Mouse (Mus musculus) brain, embryonic 14.5 days (tissue): Measurements from ENCODE around the gene Camkk2. TPM values are rescaled to one million over a fixed set of nuclear protein-coding genes. Genes with fewer than 3 reads are reported as not detected.
A peak's percentile ranks its signal among the peaks of the same experiment; 100 is the strongest.

ENCODE experiments used
- DNase-seq: peaks from one replicate; pipeline ENCODE4 v3.0.0-alpha.2; 2011; ENCODE audit warnings: low read depth
- CTCF ChIP-seq: fragments of 200-500 bp; IDR thresholded peaks from 2 replicates; pipeline ENCODE4 v1.5.1; 2012; ENCODE audit warnings: inconsistent platforms, mild to moderate bottlenecking, moderate library complexity, borderline replicate concordance; ENCODE audit not compliant: insufficient read depth, insufficient read length; ENCODE audit errors: extremely low read depth
- POLR2A ChIP-seq: fragments of 200-500 bp; IDR thresholded peaks from 2 replicates; pipeline ENCODE4 v1.6.1; 2012; ENCODE audit warnings: mild to moderate bottlenecking, inconsistent platforms, borderline replicate concordance; ENCODE audit not compliant: poor library complexity, insufficient read depth, insufficient read length, severe bottlenecking; ENCODE audit errors: extremely low read depth
- polyA plus RNA-seq: library from polyadenylated mRNA; depleted of rRNA; stranded (reverse); fragments of >200 nt; gene quantifications from 2 replicates; pipeline ENCODE4 v1.2.3, GENCODE M21; 2012

The Camkk2 gene
- polyA plus RNA-seq, 1 experiment, result 59.7 TPM

GRCm38 (mm10) chr5:122800345-122801010, 21.3 kb upstream of the Camkk2 start:
- TF ChIP-seq POLR2A (no peak), CTCF (no peak)
- DNase-seq, result no peak

- no peak for TF ChIP-seq POLR2A
- no peak for TF ChIP-seq CTCF
- DNase-seq, result peak; percentile 48
Measured at GRCm38 (mm10) chr5:122799379-122800344, 20.5 kb upstream of the Camkk2 start.

GRCm38 (mm10) chr5:122798557-122799378, 19.6 kb upstream of the Camkk2 start:
- TF ChIP-seq CTCF, result no peak
- TF ChIP-seq POLR2A, result no peak
- peak; percentile 88 for DNase-seq

GRCm38 (mm10) chr5:122797866-122798265, 18.7 kb upstream of the Camkk2 start:
- TF ChIP-seq CTCF (no peak), POLR2A (no peak)

GRCm38 (mm10) chr5:122788696-122789095, 9.5 kb upstream of the Camkk2 start:
- TF ChIP-seq POLR2A, result no peak
- TF ChIP-seq CTCF, result no peak

More at GRCm38 (mm10) chr5:122797866-122798265, 18.7 kb upstream of the Camkk2 start:
- DNase-seq, result no peak

GRCm38 (mm10) chr5:122786035-122786819, 7.0 kb upstream of the Camkk2 start:
- no peak for DNase-seq
- TF ChIP-seq CTCF (no peak), POLR2A (no peak)

More at GRCm38 (mm10) chr5:122788696-122789095, 9.5 kb upstream of the Camkk2 start:
- DNase-seq, result no peak

- no peak for DNase-seq
- no peak for TF ChIP-seq POLR2A
- TF ChIP-seq CTCF, result no peak
Measured at GRCm38 (mm10) chr5:122783726-122784406, 4.7 kb upstream of the Camkk2 start.

GRCm38 (mm10) chr5:122782066-122782465, 2.9 kb upstream of the Camkk2 start:
- DNase-seq, result no peak
- TF ChIP-seq CTCF (no peak), POLR2A (no peak)

GRCm38 (mm10) chr5:122780791-122781432, 1.7 kb upstream of the Camkk2 start:
- TF ChIP-seq POLR2A (no peak), CTCF (no peak)
- DNase-seq, result no peak
